Mouse (Mus musculus): ENCODE data around the gene Col5a3. TPM values are rescaled to one million over a fixed set of nuclear protein-coding genes. Genes with fewer than 3 reads are reported as not detected.
A peak's percentile ranks its signal among the peaks of the same experiment; 100 is the strongest.

Col5a3 gene
- polyA plus RNA-seq, 1 experiment from 2014 or later = 0.18 TPM

DNA sequence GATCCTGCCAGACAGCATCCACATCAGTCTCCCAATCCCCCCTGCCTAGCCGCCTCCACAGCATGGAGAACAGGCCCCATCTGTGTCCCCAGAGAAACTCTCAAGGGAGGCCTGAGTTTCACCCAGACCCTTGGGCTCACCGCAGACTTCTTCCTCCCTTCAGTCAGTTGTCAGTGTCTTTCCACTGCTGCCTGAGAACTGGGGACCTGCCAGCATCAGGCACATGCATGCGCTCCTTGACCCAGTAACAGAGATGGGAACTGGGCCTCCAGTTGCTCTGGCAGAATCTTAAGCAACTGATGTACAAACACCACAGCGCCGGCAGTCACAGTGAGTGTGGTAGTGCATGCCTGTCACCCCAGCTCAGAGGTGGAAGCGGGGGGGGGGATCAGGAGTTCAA, 56.0 kb downstream of the Col5a3 start:
- no peak for DNase-seq (ENCODE audit: low spot score)
- H3K4me2 ChIP-seq (ENCODE audit: low read length) = no peak overlapping the region
- 89% methylated on average over 6 of the region's 6 CpGs for WGBS

DNA sequence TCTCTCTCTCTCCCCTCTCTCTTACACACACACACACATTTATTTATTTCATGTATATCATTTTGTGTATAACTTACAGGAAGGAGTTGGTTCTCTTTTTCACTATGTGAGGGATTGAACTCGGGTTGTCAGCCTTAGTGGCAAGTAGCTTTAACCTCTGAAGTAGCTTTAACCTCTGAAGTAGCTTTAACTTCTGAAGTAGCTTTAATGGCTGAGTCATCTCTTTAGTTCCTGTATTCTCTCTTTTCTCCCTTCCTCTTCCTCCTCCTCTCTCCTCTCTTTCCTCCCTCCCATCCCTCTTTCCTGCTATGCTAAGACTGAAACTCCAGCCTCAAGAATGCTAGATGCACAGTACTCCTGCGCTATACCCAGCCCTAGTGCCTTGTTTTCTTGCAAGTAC, 56.6 kb downstream of the Col5a3 start:
- Histone ChIP-seq H3K4me3 (ENCODE audit: low read depth, low read length) (no peak overlapping the region), H3K27ac (ENCODE audit: low read depth, low read length) (no peak overlapping the region), H3K4me1 (ENCODE audit: control insufficient read depth, insufficient read depth, low read length) (peaks cover 10% of the 10 kb centered on the region), H3K9ac (ENCODE audit: low read length) (no peak overlapping the region), H3K4me2 (ENCODE audit: low read length) (no peak overlapping the region), H3K9me3 (replicated peaks; ENCODE audit: control insufficient read depth, low read length) (no peaks in the 10 kb centered on the region), H3K36me3 (ENCODE audit: control insufficient read depth, insufficient read depth, low read length) (no peaks in the 10 kb centered on the region), H3K27me3 (replicated peaks; ENCODE audit: control insufficient read depth, insufficient read depth, low read length) (no peaks in the 10 kb centered on the region)
- WGBS = 80% methylated on average over 2 of the region's 2 CpGs
- ATAC-seq = no peak
- DNase-seq (ENCODE audit: low spot score) = no peak

More for the DNA sequence above, 56.0 kb downstream of the Col5a3 start:
- Histone ChIP-seq H3K36me3 (ENCODE audit: control insufficient read depth, insufficient read depth, low read length) (no peaks in the 10 kb centered on the region), H3K27me3 (replicated peaks; ENCODE audit: control insufficient read depth, insufficient read depth, low read length) (no peaks in the 10 kb centered on the region), H3K9me3 (replicated peaks; ENCODE audit: control insufficient read depth, low read length) (no peaks in the 10 kb centered on the region), H3K9ac (ENCODE audit: low read length) (no peak overlapping the region), H3K4me3 (ENCODE audit: low read depth, low read length) (no peak overlapping the region), H3K27ac (ENCODE audit: low read depth, low read length) (no peak overlapping the region), H3K4me1 (ENCODE audit: control insufficient read depth, insufficient read depth, low read length) (peaks cover 10% of the 10 kb centered on the region)
- no peak for ATAC-seq

- H3K9ac ChIP-seq (ENCODE audit: low read length) = no peak overlapping the region
- H3K27ac ChIP-seq (ENCODE audit: low read depth, low read length) = no peak overlapping the region
- no peaks in the 10 kb centered on the region for H3K36me3 ChIP-seq (ENCODE audit: control insufficient read depth, insufficient read depth, low read length)
- WGBS = 59% methylated on average over 6 of the region's 6 CpGs
- H3K4me1 ChIP-seq (ENCODE audit: control insufficient read depth, insufficient read depth, low read length) = peaks cover 4% of the 10 kb centered on the region
- no peak overlapping the region for H3K4me2 ChIP-seq (ENCODE audit: low read length)
- H3K4me3 ChIP-seq (ENCODE audit: low read depth, low read length) = no peak overlapping the region
- DNase-seq (ENCODE audit: low spot score) (peak; percentile 67), ATAC-seq (0 out of 2 replicates have a peak, but pooled peaks have one; percentile 48)
- no peaks in the 10 kb centered on the region for H3K27me3 ChIP-seq (replicated peaks; ENCODE audit: control insufficient read depth, insufficient read depth, low read length)
- H3K9me3 ChIP-seq (replicated peaks; ENCODE audit: control insufficient read depth, low read length) = no peaks in the 10 kb centered on the region
Observed at GRCm38 (mm10) chr9:20757087-20757955, 57.5 kb downstream of the Col5a3 start.

DNA sequence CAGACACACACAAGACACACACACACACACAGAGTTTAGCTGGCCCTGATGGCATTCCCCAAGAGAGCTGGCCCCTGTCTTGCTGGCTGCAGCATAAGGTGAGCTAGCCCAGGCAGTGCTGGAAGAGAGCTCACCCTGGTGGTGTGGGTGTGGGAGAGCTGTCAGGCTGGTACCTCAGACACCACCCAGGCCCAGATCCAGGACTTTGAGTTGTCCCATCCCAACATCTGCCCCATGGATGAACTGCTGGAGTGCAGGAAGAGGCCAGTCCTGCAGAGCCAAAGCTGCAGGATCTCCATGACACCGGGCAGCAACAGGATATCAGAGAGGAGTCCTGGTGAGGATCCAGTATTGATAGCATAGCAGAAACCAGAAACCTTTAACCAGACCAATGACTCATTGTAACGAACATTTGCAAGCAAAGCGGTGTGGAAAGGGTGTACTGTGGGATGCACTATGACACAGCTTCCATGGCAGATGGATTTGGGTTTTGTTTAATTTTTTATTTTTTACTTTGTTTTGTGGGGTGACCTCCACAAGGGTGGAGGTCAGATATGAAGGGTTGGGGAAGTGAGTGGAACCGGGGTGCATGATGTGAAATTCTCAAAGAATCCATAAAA, 58.7 kb downstream of the Col5a3 start:
- DNase-seq (ENCODE audit: low spot score) = no peak
- Histone ChIP-seq H3K9me3 (replicated peaks; ENCODE audit: control insufficient read depth, low read length) (no peaks in the 10 kb centered on the region), H3K36me3 (ENCODE audit: control insufficient read depth, insufficient read depth, low read length) (no peaks in the 10 kb centered on the region), H3K27ac (ENCODE audit: low read depth, low read length) (no peak overlapping the region), H3K9ac (ENCODE audit: low read length) (no peak overlapping the region), H3K27me3 (replicated peaks; ENCODE audit: control insufficient read depth, insufficient read depth, low read length) (no peaks in the 10 kb centered on the region), H3K4me2 (ENCODE audit: low read length) (no peak overlapping the region), H3K4me1 (ENCODE audit: control insufficient read depth, insufficient read depth, low read length) (no peaks in the 10 kb centered on the region), H3K4me3 (ENCODE audit: low read depth, low read length) (no peak overlapping the region)
- ATAC-seq = no peak
- 90% methylated on average over 4 of the region's 4 CpGs for WGBS

DNA sequence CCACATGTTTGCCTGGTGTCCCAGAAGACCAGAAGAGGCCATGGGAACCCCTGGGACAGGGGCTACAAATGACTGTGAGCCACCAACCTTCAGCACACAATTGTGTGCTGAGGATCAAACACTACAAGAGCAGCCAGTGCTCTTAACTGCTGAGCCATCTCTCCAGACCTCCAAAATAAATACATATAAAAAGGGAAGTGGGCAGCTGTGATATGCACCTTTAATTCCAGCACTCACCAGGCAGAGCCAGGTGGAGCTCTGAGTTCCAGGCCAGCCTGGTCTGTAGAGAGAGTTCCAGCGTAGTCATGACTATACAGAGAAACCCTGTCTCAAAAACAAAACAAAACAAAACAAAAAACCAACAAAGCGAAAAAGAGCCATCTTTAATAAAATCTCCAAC, 60.5 kb downstream of the Col5a3 start:
- Histone ChIP-seq H3K9me3 (replicated peaks; ENCODE audit: control insufficient read depth, low read length) (no peaks in the 10 kb centered on the region), H3K27me3 (replicated peaks; ENCODE audit: control insufficient read depth, insufficient read depth, low read length) (no peaks in the 10 kb centered on the region), H3K9ac (ENCODE audit: low read length) (no peak overlapping the region), H3K27ac (ENCODE audit: low read depth, low read length) (no peak overlapping the region), H3K4me3 (ENCODE audit: low read depth, low read length) (no peak overlapping the region), H3K4me2 (ENCODE audit: low read length) (no peak overlapping the region), H3K36me3 (ENCODE audit: control insufficient read depth, insufficient read depth, low read length) (no peaks in the 10 kb centered on the region), H3K4me1 (ENCODE audit: control insufficient read depth, insufficient read depth, low read length) (no peaks in the 10 kb centered on the region)
- DNase-seq (ENCODE audit: low spot score) (no peak), ATAC-seq (no peak)
- WGBS = 83% methylated on average over 2 of the region's 2 CpGs

GRCm38 (mm10) chr9:20751477-20752029, 63.3 kb downstream of the Col5a3 start:
- Histone ChIP-seq H3K9me3 (replicated peaks; ENCODE audit: control insufficient read depth, low read length) (no peaks in the 10 kb centered on the region), H3K9ac (ENCODE audit: low read length) (no peak overlapping the region), H3K4me3 (ENCODE audit: low read depth, low read length) (no peak overlapping the region), H3K4me1 (ENCODE audit: control insufficient read depth, insufficient read depth, low read length) (peaks cover 5% of the 10 kb centered on the region), H3K27me3 (replicated peaks; ENCODE audit: control insufficient read depth, insufficient read depth, low read length) (no peaks in the 10 kb centered on the region), H3K4me2 (ENCODE audit: low read length) (no peak overlapping the region), H3K27ac (ENCODE audit: low read depth, low read length) (no peak overlapping the region), H3K36me3 (ENCODE audit: control insufficient read depth, insufficient read depth, low read length) (no peaks in the 10 kb centered on the region)
- DNase-seq (ENCODE audit: low spot score) (peak; percentile 78), ATAC-seq (peak; percentile 60)
- 58% methylated on average over 6 of the region's 6 CpGs for WGBS

DNA sequence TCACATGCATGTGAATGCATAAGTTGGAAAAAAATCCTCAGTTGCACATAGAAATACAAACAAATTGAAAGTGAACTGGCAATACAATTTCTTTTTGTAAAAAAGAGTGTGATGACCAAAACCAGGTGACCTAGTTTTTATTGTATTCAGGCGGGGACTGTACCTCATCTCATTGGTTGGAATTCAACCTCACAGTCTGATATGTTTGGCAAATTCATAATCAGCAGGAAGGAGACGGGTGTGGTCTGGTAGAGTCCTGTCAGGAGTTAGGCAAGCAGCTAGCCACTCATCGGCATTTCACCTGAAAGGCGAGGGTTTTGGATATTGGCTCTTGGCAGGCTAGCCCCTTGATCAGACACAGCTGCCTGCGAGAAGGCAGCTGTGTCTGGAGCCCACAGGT, 65.7 kb downstream of the Col5a3 start:
- ATAC-seq (no peak), DNase-seq (ENCODE audit: low spot score) (no peak)
- H3K4me3 ChIP-seq (ENCODE audit: low read depth, low read length) = no peak overlapping the region
- H3K27me3 ChIP-seq (replicated peaks; ENCODE audit: control insufficient read depth, insufficient read depth, low read length) = peaks cover 13% of the 10 kb centered on the region
- 75% methylated on average over 5 of the region's 5 CpGs for WGBS
- H3K9ac ChIP-seq (ENCODE audit: low read length) = no peak overlapping the region
- no peaks in the 10 kb centered on the region for H3K9me3 ChIP-seq (replicated peaks; ENCODE audit: control insufficient read depth, low read length)
- no peak overlapping the region for H3K4me2 ChIP-seq (ENCODE audit: low read length)
- H3K27ac ChIP-seq (ENCODE audit: low read depth, low read length) = no peak overlapping the region
- H3K4me1 ChIP-seq (ENCODE audit: control insufficient read depth, insufficient read depth, low read length) = peaks cover 5% of the 10 kb centered on the region
- H3K36me3 ChIP-seq (ENCODE audit: control insufficient read depth, insufficient read depth, low read length) = no peaks in the 10 kb centered on the region

DNA sequence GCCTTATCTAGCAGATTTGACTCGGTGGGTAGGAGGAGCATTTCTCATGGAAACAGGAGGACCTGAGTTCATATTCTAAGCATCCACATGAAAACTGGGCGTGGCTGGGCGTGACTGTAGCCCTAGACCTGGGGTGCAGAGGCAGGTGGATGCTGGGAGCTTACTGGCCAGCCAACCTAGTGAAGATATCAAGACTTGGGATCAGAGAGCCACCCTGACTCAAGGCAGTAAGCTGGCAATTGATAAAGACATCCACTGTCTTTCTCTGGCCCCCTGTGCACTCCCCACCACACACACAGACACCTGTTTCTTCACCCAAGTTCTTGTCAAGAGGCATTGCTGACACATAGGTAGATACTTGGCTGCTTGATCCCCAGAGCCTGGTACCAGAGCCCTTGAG, 66.3 kb downstream of the Col5a3 start:
- ATAC-seq (no peak), DNase-seq (ENCODE audit: low spot score) (no peak)
- Histone ChIP-seq H3K27ac (ENCODE audit: low read depth, low read length) (no peak overlapping the region), H3K36me3 (ENCODE audit: control insufficient read depth, insufficient read depth, low read length) (no peaks in the 10 kb centered on the region), H3K27me3 (replicated peaks; ENCODE audit: control insufficient read depth, insufficient read depth, low read length) (peaks cover 16% of the 10 kb centered on the region), H3K9me3 (replicated peaks; ENCODE audit: control insufficient read depth, low read length) (no peaks in the 10 kb centered on the region), H3K4me3 (ENCODE audit: low read depth, low read length) (no peak overlapping the region), H3K4me2 (ENCODE audit: low read length) (no peak overlapping the region), H3K9ac (ENCODE audit: low read length) (no peak overlapping the region), H3K4me1 (ENCODE audit: control insufficient read depth, insufficient read depth, low read length) (peaks cover 5% of the 10 kb centered on the region)
- 88% methylated on average over 3 of the region's 3 CpGs for WGBS

- Histone ChIP-seq H3K36me3 (ENCODE audit: control insufficient read depth, insufficient read depth, low read length) (no peaks in the 10 kb centered on the region), H3K4me3 (ENCODE audit: low read depth, low read length) (no peak overlapping the region), H3K27ac (ENCODE audit: low read depth, low read length) (no peak overlapping the region), H3K4me2 (ENCODE audit: low read length) (no peak overlapping the region), H3K9me3 (replicated peaks; ENCODE audit: control insufficient read depth, low read length) (no peaks in the 10 kb centered on the region), H3K27me3 (replicated peaks; ENCODE audit: control insufficient read depth, insufficient read depth, low read length) (peaks cover 16% of the 10 kb centered on the region), H3K9ac (ENCODE audit: low read length) (no peak overlapping the region), H3K4me1 (ENCODE audit: control insufficient read depth, insufficient read depth, low read length) (peaks cover 5% of the 10 kb centered on the region)
- ATAC-seq (no peak), DNase-seq (ENCODE audit: low spot score) (no peak)
- 10% methylated on average over 3 of the region's 3 CpGs for WGBS
Observed at GRCm38 (mm10) chr9:20747682-20748081, 67.2 kb downstream of the Col5a3 start.
